Mouse (Mus musculus) heart, adult 2 months (tissue): ENCODE data around the gene Aldh1b1.

ENCODE experiments used
- CTCF ChIP-seq: fragments of 200-600 bp; IDR thresholded peaks from 2 replicates; pipeline ENCODE4 v1.8.1; 2022; ENCODE audit warnings: antibody characterized with exemption, mild to moderate bottlenecking, moderate library complexity
- EP300 ChIP-seq: fragments of 200-500 bp; IDR thresholded peaks from 2 replicates; pipeline ENCODE4 v1.6.1; 2011; ENCODE audit warnings: low read depth, low read length, control low read depth; ENCODE audit not compliant: insufficient read depth

DNA sequence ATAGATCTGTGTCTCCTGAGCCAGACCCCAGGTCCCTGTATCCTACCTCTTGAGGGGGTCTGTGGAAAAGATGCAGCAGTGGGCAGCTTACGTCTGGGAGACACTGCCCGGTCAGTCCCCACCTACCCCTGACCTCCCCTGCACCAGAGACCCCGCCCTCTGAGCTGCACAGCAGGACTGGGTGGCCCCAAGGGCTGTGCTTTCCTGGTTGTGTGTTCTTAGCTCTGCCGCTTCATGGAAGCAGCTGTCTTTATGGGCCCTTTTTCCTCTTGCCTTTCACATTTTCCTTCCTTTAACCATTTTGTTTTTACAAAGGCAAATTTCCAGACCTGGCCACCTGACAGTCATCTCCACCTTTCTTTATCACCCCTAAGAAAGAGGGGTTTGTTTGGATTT is 28.2 kb upstream of the Aldh1b1 start:
- TF ChIP-seq EP300 (no peak), CTCF (no peak)
